Mouse (Mus musculus): ENCODE results near the gene Shmt2. TPM values are rescaled to one million over a fixed set of nuclear protein-coding genes. Genes with fewer than 3 reads are reported as not detected.

Gene Shmt2
- total RNA-seq, 2 experiments from 2014 or later = 27.8 to 31.9 TPM

DNA sequence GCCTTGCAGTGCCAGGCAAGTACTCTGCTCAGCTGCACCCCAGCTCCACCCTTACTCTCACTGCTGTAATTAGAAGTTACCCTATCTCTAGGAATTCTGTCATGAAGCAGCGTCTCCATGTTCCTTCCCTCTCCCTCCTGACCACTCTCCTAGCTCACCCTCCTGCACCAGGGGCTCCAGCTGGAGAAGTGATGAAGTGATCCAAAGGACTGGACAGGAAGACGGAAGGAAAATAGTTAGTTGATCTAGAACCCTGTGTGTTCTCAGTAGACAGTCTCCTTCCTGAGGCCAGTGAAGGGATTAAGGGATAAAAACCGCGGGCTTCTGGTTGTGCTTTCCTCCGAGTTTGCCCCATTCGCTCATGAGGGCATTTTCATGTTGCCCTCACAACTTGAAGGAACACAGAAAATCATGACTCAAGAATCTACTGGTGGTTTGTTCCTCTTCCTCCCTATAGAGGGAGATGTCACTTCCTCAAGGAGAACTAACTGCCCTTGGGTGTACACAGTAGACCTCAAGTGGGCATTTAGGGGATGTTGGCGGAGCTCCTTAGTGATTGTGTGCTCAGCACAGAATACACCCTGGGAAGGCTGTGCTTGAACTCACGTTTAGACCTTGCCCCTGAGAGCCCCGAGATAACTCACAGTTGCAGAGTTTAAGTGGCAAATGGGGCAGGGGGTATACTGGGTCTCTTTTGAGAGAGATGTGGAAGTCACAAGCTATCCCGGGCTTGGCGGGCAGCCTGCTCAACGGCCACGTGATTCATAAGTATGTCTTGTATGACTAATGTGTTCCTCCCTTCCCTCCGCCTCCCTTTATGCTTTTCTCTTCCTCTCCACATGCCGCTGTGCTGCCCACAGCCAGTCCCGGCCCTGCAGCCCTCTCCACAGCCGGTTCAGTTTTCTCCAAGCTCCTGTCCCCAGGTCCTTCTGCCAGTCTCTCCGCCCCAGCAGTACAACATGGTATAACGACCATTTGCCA lies 41.1 kb downstream of the Shmt2 start:
- ATAC-seq (ENCODE audit: poor library complexity, severe bottlenecking) = peak; percentile 89

- no peak; the same call in 1 of the 2 replicates for ATAC-seq (ENCODE audit: poor library complexity, severe bottlenecking)
Measured at GRCm38 (mm10) chr10:127479131-127479530, 43.1 kb downstream of the Shmt2 start.

- ATAC-seq (ENCODE audit: poor library complexity, severe bottlenecking) = no peak
Measured at GRCm38 (mm10) chr10:127477301-127477700, 44.9 kb downstream of the Shmt2 start.

GRCm38 (mm10) chr10:127476541-127476940 lies 45.7 kb downstream of the Shmt2 start:
- no peak for ATAC-seq (ENCODE audit: poor library complexity, severe bottlenecking)

GRCm38 (mm10) chr10:127475175-127475574 lies 47.1 kb downstream of the Shmt2 start:
- ATAC-seq (ENCODE audit: poor library complexity, severe bottlenecking) = no peak

GRCm38 (mm10) chr10:127472722-127473121 lies 49.5 kb downstream of the Shmt2 start:
- no peak for ATAC-seq (ENCODE audit: poor library complexity, severe bottlenecking)

- peak; percentile 74 for ATAC-seq (ENCODE audit: poor library complexity, severe bottlenecking)
Measured at GRCm38 (mm10) chr10:127471281-127471988, 50.8 kb downstream of the Shmt2 start.

Other genes starting within 250 kb of the Shmt2 start
- gene Mbd6, start 233.4 kb downstream of the Shmt2 start, total RNA-seq (2015) = 40.4 and 48.4 TPM in 2 replicates
- gene Mbd6, start 233.4 kb downstream of the Shmt2 start, total RNA-seq (2017) = 5.6 and 8.9 TPM in 2 replicates
- 38.4 and 47.8 TPM in 2 replicates for gene Mars, start 210.7 kb downstream of the Shmt2 start, total RNA-seq (2015)
- gene Mars, start 210.7 kb downstream of the Shmt2 start, total RNA-seq (2017) = 80.3 and 95.2 TPM in 2 replicates
- 135 and 138 TPM in 2 replicates for gene Arhgap9, start 200.5 kb downstream of the Shmt2 start, total RNA-seq (2015)
- 96.8 and 108 TPM in 2 replicates for gene Arhgap9, start 200.5 kb downstream of the Shmt2 start, total RNA-seq (2017)
- gene Gli1, start 180.5 kb downstream of the Shmt2 start, total RNA-seq (2015) = not detected in 2 replicates
- gene Gli1, start 180.5 kb downstream of the Shmt2 start, total RNA-seq (2017) = not detected in 2 replicates
- gene Inhbe, start 168.0 kb downstream of the Shmt2 start, total RNA-seq (2015) = not detected in 2 replicates
- gene Inhbe, start 168.0 kb downstream of the Shmt2 start, total RNA-seq (2017) = 0.04 TPM in 1 of 2 replicates, not detected in the other
- gene Inhbc, start 152.0 kb downstream of the Shmt2 start, total RNA-seq (2015) = not detected in 2 replicates
- gene Inhbc, start 152.0 kb downstream of the Shmt2 start, total RNA-seq (2017) = not detected in 2 replicates
- 87.2 and 101 TPM in 2 replicates for gene R3hdm2, start 142.1 kb downstream of the Shmt2 start, total RNA-seq (2015)
- gene R3hdm2, start 142.1 kb downstream of the Shmt2 start, total RNA-seq (2017) = 30.6 and 41.3 TPM in 2 replicates
- 1.2 TPM in 1 of 2 replicates, not detected in the other for gene Stac3, start 20.8 kb downstream of the Shmt2 start, total RNA-seq (2015)
- 0.40 TPM in 1 of 2 replicates, not detected in the other for gene Stac3, start 20.8 kb downstream of the Shmt2 start, total RNA-seq (2017)
- not detected in 2 replicates for gene Ndufa4l2, start 7.5 kb downstream of the Shmt2 start, total RNA-seq (2015)
- not detected in 2 replicates for gene Ndufa4l2, start 7.5 kb downstream of the Shmt2 start, total RNA-seq (2017)
- gene Nxph4, start 12.1 kb upstream of the Shmt2 start, total RNA-seq (2015) = not detected in 2 replicates
- gene Nxph4, start 12.1 kb upstream of the Shmt2 start, total RNA-seq (2017) = not detected in 2 replicates
- gene Lrp1, start 98.7 kb upstream of the Shmt2 start, total RNA-seq (2015) = 85.5 and 104 TPM in 2 replicates
- gene Lrp1, start 98.7 kb upstream of the Shmt2 start, total RNA-seq (2017) = 62.4 and 72.2 TPM in 2 replicates
- 82.5 and 89.6 TPM in 2 replicates for gene Stat6, start 120.5 kb upstream of the Shmt2 start, total RNA-seq (2015)
- 120 and 128 TPM in 2 replicates for gene Stat6, start 120.5 kb upstream of the Shmt2 start, total RNA-seq (2017)
- 15.2 and 18.4 TPM in 2 replicates for gene Nemp1, start 144.5 kb upstream of the Shmt2 start, total RNA-seq (2015)
- 17.0 and 17.5 TPM in 2 replicates for gene Nemp1, start 144.5 kb upstream of the Shmt2 start, total RNA-seq (2017)
- gene Nab2, start 146.1 kb upstream of the Shmt2 start, total RNA-seq (2015) = 2.0 and 2.6 TPM in 2 replicates
- 2.3 and 2.4 TPM in 2 replicates for gene Nab2, start 146.1 kb upstream of the Shmt2 start, total RNA-seq (2017)
- gene Myo1a, start 182.7 kb upstream of the Shmt2 start, total RNA-seq (2015) = 0.16 TPM in 1 of 2 replicates, not detected in the other
- gene Myo1a, start 182.7 kb upstream of the Shmt2 start, total RNA-seq (2017) = 0.20 TPM in 1 of 2 replicates, not detected in the other
- gene Tac2, start 202.0 kb upstream of the Shmt2 start, total RNA-seq (2015) = 1.1 and 1.8 TPM in 2 replicates
- 0.37 and 0.51 TPM in 2 replicates for gene Tac2, start 202.0 kb upstream of the Shmt2 start, total RNA-seq (2017)
- 3.3 and 5.1 TPM in 2 replicates for gene Zbtb39, start 217.1 kb upstream of the Shmt2 start, total RNA-seq (2015)
- 3.2 and 4.3 TPM in 2 replicates for gene Zbtb39, start 217.1 kb upstream of the Shmt2 start, total RNA-seq (2017)
- gene Gpr182, start 229.3 kb upstream of the Shmt2 start, total RNA-seq (2015) = not detected in 2 replicates
- gene Gpr182, start 229.3 kb upstream of the Shmt2 start, total RNA-seq (2017) = 0.11 TPM in 1 of 2 replicates, not detected in the other
- not detected in 2 replicates for gene Rdh1, start 237.3 kb upstream of the Shmt2 start, total RNA-seq (2015)
- not detected in 2 replicates for gene Rdh1, start 237.3 kb upstream of the Shmt2 start, total RNA-seq (2017)
- gene Rdh16f1, start 237.3 kb upstream of the Shmt2 start, total RNA-seq (2015) = not detected in 2 replicates
- gene Rdh16f1, start 237.3 kb upstream of the Shmt2 start, total RNA-seq (2017) = not detected in 2 replicates

All from megakaryocyte, adult 5-6 weeks (primary cell).